9 mouse cellular contexts compared by ENCODE assay signal in the genomic region with DNA sequence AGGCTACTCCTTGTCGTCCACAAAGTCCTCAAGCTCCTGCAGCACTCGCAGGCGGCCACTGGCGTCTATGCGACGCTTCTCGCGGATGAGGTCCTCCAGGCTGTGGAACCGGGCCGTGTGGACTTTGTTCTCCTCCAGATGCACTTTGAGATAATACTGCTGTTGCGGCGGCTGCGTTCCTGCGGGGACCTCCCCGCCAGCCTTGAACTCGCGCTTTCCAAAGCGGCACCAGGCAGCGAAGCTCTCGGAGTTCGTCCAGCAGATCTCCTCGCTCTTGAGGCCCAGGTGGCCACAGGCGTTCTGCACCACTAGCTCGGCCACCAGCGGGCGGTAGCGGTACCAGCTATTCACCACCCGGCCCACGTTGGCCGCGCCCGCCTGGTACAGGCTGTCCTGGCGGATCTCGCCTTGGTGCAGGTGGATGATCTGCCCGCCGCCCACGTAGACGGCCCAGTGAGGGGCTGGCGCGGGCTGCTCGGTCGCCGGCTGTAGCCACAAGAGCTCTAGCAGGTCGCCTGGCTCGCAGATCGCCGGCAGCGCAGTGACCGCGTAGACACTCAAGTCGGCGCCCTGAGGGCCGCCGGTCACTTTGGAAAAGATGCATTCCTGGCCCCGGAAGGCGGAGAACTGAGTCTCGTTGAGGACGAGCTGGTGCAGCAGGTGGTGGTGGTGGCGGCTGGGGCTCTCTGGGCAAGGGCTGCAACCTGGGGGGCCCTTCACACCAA. TPM values are rescaled to one million over a fixed set of nuclear protein-coding genes. Genes with fewer than 3 reads are reported as not detected.
DNase-seq lines count a peak whose midpoint lies in the region; ATAC-seq lines count a peak whose summit lies in the region.
"Had no signal": no experiment of that assay in that cellular context is flagged by ENCODE, and none has a peak within 500 bp of the region (broad histone marks: within the 10 kb centered on the region; RNA-seq: fewer than 3 reads in every experiment).

No protein-coding gene starts in this region.

- no peaks in the 10 kb centered on the region for H3K36me3 ChIP-seq in hindbrain, embryonic 15.5 days

- no peaks in the 10 kb centered on the region for H3K9me3 ChIP-seq in hindbrain, embryonic 15.5 days

- H3K4me1 ChIP-seq in hindbrain, embryonic 15.5 days (replicated peaks) = peaks cover 29% of the 10 kb centered on the region

- no peaks in the 10 kb centered on the region for H3K27me3 ChIP-seq in hindbrain, embryonic 15.5 days
- H3K27me3 ChIP-seq: Patski had no signal

- H3K4me3 ChIP-seq in hindbrain, embryonic 15.5 days = peak overlapping the region; percentile 64

- H3K9ac ChIP-seq in hindbrain, embryonic 15.5 days = peak overlapping the region; percentile 79

- peak overlapping the region; percentile 80 for H3K27ac ChIP-seq in hindbrain, embryonic 15.5 days (replicated peaks)

- DNase-seq in adrenal gland, adult (ENCODE audit: inconsistent age in 2 of 2, low spot score in 1 of 2) = peak; percentile 74 to 94
- DNase-seq in cerebellum, postnatal 36 days = peak; percentile 86
- peak; percentile 6 for DNase-seq in gastrocnemius, adult 18-20 months (ENCODE audit: low spot score)
- DNase-seq in left cerebral cortex, adult 18-20 months (ENCODE audit: low spot score in 2 of 2) = peak; percentile 80 to 86
- DNase-seq in lung, postnatal 10 days = peak; percentile 77
- DNase-seq in right cerebral cortex, postnatal 10 days (ENCODE audit: low spot score in 2 of 2) = peak; percentile 87 to 88

- peak overlapping the region; percentile 85 for H3K4me2 ChIP-seq in hindbrain, embryonic 15.5 days

- peak; percentile 17 for ATAC-seq in hindbrain, embryonic 15.5 days (ENCODE audit: low FRiP score, low read depth)
- ATAC-seq in megakaryocyte-erythroid progenitor cell, adult 5-6 weeks (replicated peaks; ENCODE audit: low FRiP score, low TSS enrichment, poor library complexity, severe bottlenecking) = no peak
- ATAC-seq: Patski had no signal

- under 1% methylated on average over 59 of the region's 59 CpGs for WGBS in hindbrain, embryonic 15.5 days

RNA-seq across cellular contexts. Expression of gene Fam84a, which starts 1.8 kb away (rescaled TPM):
- total RNA-seq in gastrocnemius, adult 18-20 months (2021) = under 1 TPM; 0.05 to 0.07 TPM
- 69.2 and 87.8 TPM in 2 replicates for polyA plus RNA-seq in hindbrain, embryonic 15.5 days (2015; fragmentation: Nextera tagmentation; extraction: Ambion mirVana)
- total RNA-seq in left cerebral cortex, adult 18-20 months (2021) = 10 to 100 TPM; 76.8 to 78.8 TPM
- not detected in 2 replicates for total RNA-seq in megakaryocyte-erythroid progenitor cell, adult 5-6 weeks (2014; fragmentation: Nextera tagmentation)
- not detected in 2 replicates for total RNA-seq in megakaryocyte-erythroid progenitor cell, adult 5-6 weeks (2017)

Comparison
In these comparisons a context has a peak if more than half of its experiments do, and no peak if none do; other contexts are left out.
1. DNase-seq: peak in every context shown above with its lines; median percentile 88 in right cerebral cortex, postnatal 10 days; 86 in cerebellum, postnatal 36 days; 84 in adrenal gland, adult; 83 in left cerebral cortex, adult 18-20 months; 77 in lung, postnatal 10 days; 6 in gastrocnemius, adult 18-20 months.
2. RNA of gene Fam84a, which starts 1.8 kb away (total RNA-seq): 76.8 to 78.8 TPM in left cerebral cortex, adult 18-20 months; 0.05 to 0.07 TPM in gastrocnemius, adult 18-20 months and not detected in megakaryocyte-erythroid progenitor cell, adult 5-6 weeks; every median in the first group is over 10 times any median in the second.